8 mouse cellular contexts compared by ENCODE assay signal in the genomic region with DNA sequence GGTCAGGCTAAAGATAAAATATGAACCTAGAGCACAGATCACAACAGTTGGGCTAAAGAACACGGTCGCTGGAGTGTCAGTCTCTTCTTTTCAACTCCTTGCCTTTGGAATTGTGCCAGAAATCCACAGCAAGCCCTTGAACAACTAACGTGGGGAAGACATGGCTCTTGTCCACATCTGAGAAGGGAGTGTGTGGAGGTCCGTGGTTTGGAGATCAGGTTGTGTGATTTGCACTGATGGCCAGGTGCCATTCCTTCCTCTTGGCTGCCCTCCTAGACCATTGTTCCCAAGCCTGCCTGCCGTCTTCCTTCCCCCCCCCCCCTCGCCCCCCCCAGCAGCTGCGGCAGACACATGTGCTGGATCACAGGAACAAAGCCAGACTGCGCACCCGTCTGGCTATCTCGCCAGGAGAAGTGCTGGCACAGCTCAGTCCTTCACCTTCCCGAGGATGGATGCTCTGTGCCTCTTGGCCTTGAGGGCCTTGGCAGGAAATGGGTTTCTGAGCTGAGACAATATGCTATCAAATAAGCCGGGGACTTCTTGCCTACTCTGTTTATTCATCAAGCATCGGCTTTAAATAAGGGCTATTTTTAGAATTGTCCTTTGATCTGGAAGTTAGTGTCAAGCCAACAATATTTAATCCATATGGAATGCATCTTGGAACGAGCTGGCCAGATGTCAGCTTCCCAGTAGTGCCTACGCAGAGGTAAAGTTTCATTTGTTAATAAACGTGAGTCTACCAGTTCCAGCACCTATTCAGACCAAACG.
A peak's percentile ranks its signal among the peaks of the same experiment; 100 is the strongest.
DNase-seq lines count a peak whose midpoint lies in the region; ATAC-seq lines count a peak whose summit lies in the region.

No protein-coding gene starts in this region.

- no peaks in the 10 kb centered on the region for H3K27me3 ChIP-seq in kidney, embryonic 14.5 days (ENCODE audit: control insufficient read depth, insufficient read depth, low read length)

- peak; percentile 60 for DNase-seq in adrenal gland, postnatal 10 days
- DNase-seq in cerebellum, adult 9-11 months = peak; percentile 87
- peak; percentile 71 for DNase-seq in heart, adult 8-10 months (ENCODE audit: low spot score)
- peak; percentile 30 for DNase-seq in mesoderm, embryonic 11.5 days (ENCODE audit: low read depth, low spot score)
- no peak for DNase-seq in left cerebral cortex, adult 8-10 months (ENCODE audit: low spot score in 2 of 2)
- no peak for DNase-seq in natural killer cell, adult 2 months (ENCODE audit: low spot score in 2 of 2)

- H3K27ac ChIP-seq in kidney, embryonic 14.5 days (ENCODE audit: low read depth, low read length) = peak overlapping the region; percentile 59; the same call in 1 of the 2 replicates

- WGBS in kidney, embryonic 14.5 days = 30% methylated on average over 15 of the region's 17 CpGs

- H3K4me2 ChIP-seq in kidney, embryonic 14.5 days (replicated peaks; ENCODE audit: low read depth, low read length) = no peak overlapping the region

- H3K4me1 ChIP-seq in kidney, embryonic 14.5 days (ENCODE audit: control insufficient read depth, insufficient read depth, low read length) = peaks cover 15% of the 10 kb centered on the region; the same call in 1 of the 2 replicates

- no peaks in the 10 kb centered on the region for H3K9me3 ChIP-seq in kidney, embryonic 14.5 days (ENCODE audit: control insufficient read depth, low read length)

- no peaks in the 10 kb centered on the region for H3K36me3 ChIP-seq in kidney, embryonic 14.5 days (ENCODE audit: control insufficient read depth, insufficient read depth, low read length)

- H3K9ac ChIP-seq in kidney, embryonic 14.5 days (ENCODE audit: low read depth, low read length) = no peak overlapping the region

- H3K4me3 ChIP-seq in kidney, embryonic 14.5 days (ENCODE audit: low read length) = no peak overlapping the region

- ATAC-seq in kidney, embryonic 14.5 days (ENCODE audit: low FRiP score, low TSS enrichment) = peak; percentile 55
- ATAC-seq in megakaryocyte-erythroid progenitor cell, adult 5-6 weeks (replicated peaks; ENCODE audit: low FRiP score, low TSS enrichment, poor library complexity, severe bottlenecking) = no peak

Comparison
In these comparisons a context has a peak if more than half of its experiments do, and no peak if none do; other contexts are left out.
1. DNase-seq: peak in adrenal gland, postnatal 10 days (single experiment), cerebellum, adult 9-11 months (single experiment), heart, adult 8-10 months (single experiment) and mesoderm, embryonic 11.5 days (single experiment); none in left cerebral cortex, adult 8-10 months (0 of 2) and natural killer cell, adult 2 months (0 of 2).